Mouse (Mus musculus) limb, embryonic 12.5 days (tissue): Measurements from ENCODE around the gene L3mbtl3. TPM values are rescaled to one million over a fixed set of nuclear protein-coding genes. Genes with fewer than 3 reads are reported as not detected.

ENCODE experiments used
- ATAC-seq: fragments of 200-750 bp; cut with Nextera tagmentation; 2 replicates; pipeline ENCODE4 v1.8.0; 2017; ENCODE audit warnings: low read depth, moderate TSS enrichment; ENCODE audit not compliant: insufficient number of reproducible peaks, insufficient read depth, low FRiP score, low TSS enrichment
- H3K27ac ChIP-seq: fragments of 300-500 bp; sonication (generic); 2 replicates; pipeline ENCODE4 v1.5.1; 2016; ENCODE audit warnings: mild to moderate bottlenecking, moderate library complexity
- H3K27me3 ChIP-seq: fragments of 300-500 bp; sonication (generic); 2 replicates; pipeline ENCODE4 v1.6.1; 2016; ENCODE audit warnings: mild to moderate bottlenecking, moderate library complexity
- H3K36me3 ChIP-seq: fragments of 300-500 bp; sonication (generic); 2 replicates; pipeline ENCODE4 v1.6.1; 2016; ENCODE audit warnings: mild to moderate bottlenecking, moderate library complexity
- H3K4me1 ChIP-seq: fragments of 300-500 bp; sonication (generic); replicated peaks from 2 replicates; pipeline ENCODE4 v1.6.1; 2016
- H3K4me2 ChIP-seq: fragments of 300-500 bp; sonication (generic); 2 replicates; pipeline ENCODE4 v1.6.1; 2016; ENCODE audit warnings: mild to moderate bottlenecking, moderate library complexity
- H3K4me3 ChIP-seq: fragments of 300-500 bp; sonication (generic); replicated peaks from 2 replicates; pipeline ENCODE4 v1.5.1; 2016; ENCODE audit warnings: mild to moderate bottlenecking
- H3K9ac ChIP-seq: fragments of 300-500 bp; sonication (generic); replicated peaks from 2 replicates; pipeline ENCODE4 v1.6.1; 2016; ENCODE audit warnings: mild to moderate bottlenecking, moderate library complexity
- H3K9me3 ChIP-seq: fragments of 300-500 bp; sonication (generic); 2 replicates; pipeline ENCODE4 v1.6.1; 2016; ENCODE audit warnings: mild to moderate bottlenecking, moderate library complexity
- WGBS: fragments of 180-500 bp; shearing (Covaris S2); methylation state at CpG from one replicate; pipeline ENCODE4 v1.1.7; 2016; 5-methylcytosine and 5-hydroxymethylcytosine counted together
- polyA plus RNA-seq: library from polyadenylated mRNA; unstranded; fragments of >200 nt; fragmentation: Nextera tagmentation; extraction: Ambion mirVana; gene quantifications from 2 replicates; pipeline ENCODE4 v1.2.1, GENCODE M21; 2016

L3mbtl3 gene
- polyA plus RNA-seq, 1 experiment from 2014 or later: 38.3 TPM

DNA sequence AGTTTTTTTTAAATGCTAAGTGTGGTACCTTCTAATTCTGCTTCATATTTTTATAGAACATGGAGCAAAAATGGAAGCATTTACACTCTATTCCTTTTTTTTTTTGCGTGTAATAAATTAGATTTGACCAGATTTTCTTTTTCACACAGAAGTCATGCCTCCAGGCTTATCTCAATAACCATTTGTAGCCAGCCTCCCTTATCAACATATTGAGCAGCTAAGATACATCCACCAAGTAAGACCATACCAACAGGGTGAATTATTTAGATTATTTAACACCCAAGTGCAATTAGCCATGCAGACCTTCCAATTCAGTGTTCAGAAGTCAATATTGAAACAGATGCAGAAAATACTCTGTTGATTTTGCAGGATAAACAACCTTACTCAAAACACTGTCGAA lies 10.8 kb downstream of the L3mbtl3 start:
- no peak overlapping the region for H3K4me3 ChIP-seq

DNA sequence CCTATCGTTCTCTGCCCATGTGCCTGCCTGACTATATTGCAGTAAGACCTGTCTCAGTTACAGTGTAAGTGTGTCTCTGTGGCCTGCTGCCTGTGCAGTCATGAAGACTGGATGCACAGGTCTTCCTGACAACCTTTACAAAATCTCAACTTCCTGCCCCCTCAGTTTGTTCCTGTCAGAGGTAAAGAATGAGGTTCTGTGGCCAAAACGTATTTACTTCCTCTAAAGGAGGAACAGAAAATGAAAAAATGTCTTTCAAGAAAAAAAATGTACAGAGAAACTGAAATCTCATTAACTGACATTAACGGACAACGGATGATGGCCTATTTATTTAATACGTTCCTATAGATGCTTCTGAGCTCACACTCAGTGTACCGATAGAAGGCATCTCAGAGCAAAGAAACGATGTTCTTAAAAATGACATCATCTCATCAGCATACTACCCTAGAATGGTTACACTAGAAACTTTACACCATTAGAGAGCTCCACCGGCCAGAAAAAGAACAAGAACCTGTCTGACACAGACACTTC lies 11.4 kb downstream of the L3mbtl3 start:
- WGBS: 79% methylated on average over 8 of the region's 8 CpGs
- Histone ChIP-seq H3K9me3 (no peaks in the 10 kb centered on the region), H3K27me3 (no peaks in the 10 kb centered on the region), H3K4me2 (no peak overlapping the region), H3K4me1 (no peaks in the 10 kb centered on the region), H3K4me3 (no peak overlapping the region), H3K36me3 (peaks cover 30% of the 10 kb centered on the region), H3K27ac (no peak overlapping the region), H3K9ac (no peak overlapping the region)
- ATAC-seq: no peak

More for the DNA sequence above, 10.8 kb downstream of the L3mbtl3 start:
- no peaks in the 10 kb centered on the region for H3K9me3 ChIP-seq
- no peak overlapping the region for H3K27ac ChIP-seq
- H3K4me2 ChIP-seq: no peak overlapping the region
- H3K9ac ChIP-seq: no peak overlapping the region
- H3K36me3 ChIP-seq: peaks cover 35% of the 10 kb centered on the region
- H3K27me3 ChIP-seq: no peaks in the 10 kb centered on the region
- no peak for ATAC-seq
- no peaks in the 10 kb centered on the region for H3K4me1 ChIP-seq
- WGBS: 90% methylated on average over 2 of the region's 2 CpGs

DNA sequence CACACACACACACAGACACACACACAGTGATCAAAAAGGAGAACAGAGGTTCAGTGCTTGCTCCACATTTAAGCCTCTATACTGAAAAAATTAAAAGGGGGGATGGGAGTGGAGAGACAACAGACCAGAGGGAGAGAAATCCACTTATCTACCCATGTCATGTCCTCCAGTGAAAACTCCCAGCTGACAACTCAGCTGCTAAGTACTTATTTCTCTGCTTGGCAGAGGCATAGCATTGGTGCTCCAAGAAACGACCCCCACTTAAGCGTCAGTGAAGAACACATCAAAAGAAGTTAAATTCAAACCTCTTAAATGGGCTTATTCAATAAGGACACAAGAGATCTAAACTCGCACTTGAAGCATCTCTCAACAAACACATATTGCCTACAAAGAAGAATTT lies 12.2 kb downstream of the L3mbtl3 start:
- no peak for ATAC-seq
- 59% methylated on average over 3 of the region's 3 CpGs for WGBS
- Histone ChIP-seq H3K36me3 (peaks cover 28% of the 10 kb centered on the region), H3K27ac (no peak overlapping the region), H3K27me3 (no peaks in the 10 kb centered on the region), H3K9me3 (no peaks in the 10 kb centered on the region), H3K9ac (no peak overlapping the region), H3K4me2 (no peak overlapping the region), H3K4me3 (no peak overlapping the region), H3K4me1 (no peaks in the 10 kb centered on the region)

DNA sequence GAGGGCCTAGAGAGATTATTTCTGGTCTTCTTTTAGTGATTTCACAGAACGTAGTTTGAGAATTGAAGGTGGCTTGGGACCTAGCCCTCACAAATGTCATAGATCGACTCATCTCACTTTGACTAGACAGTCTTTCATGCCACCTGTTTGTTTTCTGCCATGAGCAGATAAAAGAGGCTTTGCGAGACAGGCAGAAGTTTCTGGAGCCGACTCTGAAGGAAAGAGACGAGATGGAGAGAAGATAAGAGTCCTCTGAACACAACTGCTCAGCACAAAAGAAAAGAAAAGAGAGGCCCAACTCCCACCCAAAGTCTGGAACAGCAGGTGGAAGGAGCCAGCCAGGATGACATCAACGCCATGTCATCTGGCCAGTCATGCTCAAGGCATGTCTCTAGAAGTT lies 17.0 kb downstream of the L3mbtl3 start:
- Histone ChIP-seq H3K4me1 (no peaks in the 10 kb centered on the region), H3K27ac (no peak overlapping the region), H3K9me3 (no peaks in the 10 kb centered on the region), H3K27me3 (no peaks in the 10 kb centered on the region), H3K4me2 (no peak overlapping the region), H3K36me3 (peaks cover 22% of the 10 kb centered on the region; the same call in 1 of the 2 replicates), H3K4me3 (no peak overlapping the region), H3K9ac (no peak overlapping the region)
- no peak for ATAC-seq
- WGBS: 90% methylated on average over 6 of the region's 6 CpGs

DNA sequence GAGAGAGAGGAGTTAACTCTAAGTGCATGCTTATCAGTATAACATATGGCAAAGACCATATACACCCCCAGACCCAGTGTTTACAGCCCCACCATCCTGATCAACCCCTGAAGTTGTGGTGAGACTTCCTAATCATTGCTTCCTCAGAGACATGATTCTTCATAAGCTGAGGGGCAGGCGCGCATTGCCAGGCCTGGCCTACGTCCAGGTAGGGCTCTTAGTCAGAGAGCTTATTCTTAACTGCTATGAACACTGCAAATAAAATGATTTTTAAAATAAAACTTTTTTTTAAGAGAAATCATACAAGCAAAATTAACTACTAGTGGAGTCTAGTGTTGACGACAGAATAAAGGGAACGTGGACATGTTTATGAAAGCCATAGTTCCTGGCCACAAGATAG lies 17.5 kb downstream of the L3mbtl3 start:
- no peak for ATAC-seq
- Histone ChIP-seq H3K9ac (no peak overlapping the region), H3K4me2 (no peak overlapping the region), H3K9me3 (no peaks in the 10 kb centered on the region), H3K4me1 (no peaks in the 10 kb centered on the region), H3K27ac (no peak overlapping the region), H3K27me3 (no peaks in the 10 kb centered on the region), H3K36me3 (peaks cover 22% of the 10 kb centered on the region; the same call in 1 of the 2 replicates), H3K4me3 (no peak overlapping the region)
- 94% methylated on average over 5 of the region's 5 CpGs for WGBS

DNA sequence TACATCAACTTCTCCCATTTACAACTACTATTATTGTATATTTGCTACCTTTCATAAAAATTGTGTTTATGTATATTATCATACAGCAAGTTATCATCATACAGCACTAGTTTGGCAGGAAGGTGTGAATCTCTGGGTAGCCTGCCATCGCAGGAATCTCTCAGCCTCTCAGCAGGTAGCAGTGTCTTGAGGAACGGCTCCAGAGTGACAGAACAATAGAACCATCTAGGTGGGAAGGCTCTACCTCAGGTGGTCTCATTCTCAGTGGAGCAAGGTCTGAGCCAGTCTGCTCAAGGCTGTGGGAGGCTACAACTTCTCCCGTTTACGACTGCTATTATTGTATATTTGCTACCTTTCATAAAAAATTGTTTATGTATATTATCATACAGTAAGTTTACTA lies 22.0 kb downstream of the L3mbtl3 start:
- Histone ChIP-seq H3K27me3 (no peaks in the 10 kb centered on the region), H3K4me3 (no peak overlapping the region), H3K9ac (no peak overlapping the region), H3K9me3 (no peaks in the 10 kb centered on the region), H3K36me3 (peaks cover 43% of the 10 kb centered on the region), H3K27ac (no peak overlapping the region), H3K4me2 (no peak overlapping the region), H3K4me1 (0 out of 2 replicates have a peak, but pooled peaks cover 4% of the 10 kb centered on the region)
- ATAC-seq: no peak
- WGBS: 72% methylated on average over 4 of the region's 4 CpGs

DNA sequence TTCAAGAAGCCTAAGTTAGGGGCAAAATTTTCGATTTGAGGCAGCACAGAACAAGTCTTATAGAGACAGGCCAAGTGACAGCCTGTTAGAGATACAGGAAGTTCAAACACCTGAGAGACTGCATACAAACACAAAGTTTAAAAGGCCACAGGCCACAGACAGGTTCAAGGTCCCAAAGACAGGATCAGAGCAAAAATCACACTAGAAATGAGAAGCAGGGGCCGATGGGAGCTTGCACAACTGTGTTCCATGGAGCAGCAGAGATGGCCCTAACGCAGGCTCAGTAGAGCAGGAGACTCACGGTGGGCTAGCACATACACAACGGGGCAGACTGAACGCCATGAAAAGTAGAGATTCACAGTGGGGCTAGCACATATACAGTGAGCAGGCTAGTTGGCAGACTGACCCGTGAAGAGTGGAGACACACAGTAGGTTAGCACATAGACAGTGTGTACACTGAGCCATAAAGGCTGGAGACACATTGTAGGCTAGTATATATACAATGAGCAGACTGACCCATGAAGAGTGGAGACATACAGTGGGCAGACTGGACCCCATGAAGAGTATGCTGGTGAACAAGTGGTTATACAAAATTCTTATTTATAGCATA lies 24.5 kb downstream of the L3mbtl3 start:
- Histone ChIP-seq H3K36me3 (peaks cover 54% of the 10 kb centered on the region), H3K9me3 (no peaks in the 10 kb centered on the region), H3K4me1 (0 out of 2 replicates have a peak, but pooled peaks cover 4% of the 10 kb centered on the region), H3K4me2 (no peak overlapping the region), H3K4me3 (no peak overlapping the region), H3K27ac (no peak overlapping the region), H3K9ac (no peak overlapping the region), H3K27me3 (no peaks in the 10 kb centered on the region)
- WGBS: 92% methylated on average over 7 of the region's 7 CpGs
- ATAC-seq: no peak

DNA sequence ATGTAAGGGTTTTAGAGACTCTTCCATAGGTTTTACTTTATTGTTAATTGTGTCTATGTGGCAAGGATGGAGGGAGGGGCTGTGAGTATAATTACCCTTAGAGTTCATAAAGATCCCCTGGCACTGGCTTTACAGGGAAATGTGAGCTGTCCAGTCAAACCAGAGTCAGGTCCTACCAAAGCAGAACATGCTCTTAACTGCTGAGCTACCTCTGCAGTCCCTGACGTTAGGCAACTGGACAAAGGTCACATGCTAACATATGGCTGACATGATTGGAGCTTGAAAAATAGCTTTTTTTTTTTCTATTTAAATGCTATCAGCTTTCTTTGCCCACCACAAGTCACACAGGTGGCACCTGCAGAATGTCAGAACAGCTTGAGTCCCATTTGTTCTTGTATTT lies 25.6 kb downstream of the L3mbtl3 start:
- no peak overlapping the region for H3K27ac ChIP-seq
- WGBS: 31% methylated on average over 1 of the region's 1 CpGs
- ATAC-seq: no peak
- no peaks in the 10 kb centered on the region for H3K9me3 ChIP-seq
- H3K36me3 ChIP-seq: peaks cover 49% of the 10 kb centered on the region
- H3K4me3 ChIP-seq: no peak overlapping the region
- H3K9ac ChIP-seq: no peak overlapping the region
- H3K4me1 ChIP-seq: 0 out of 2 replicates have a peak, but pooled peaks cover 4% of the 10 kb centered on the region
- H3K27me3 ChIP-seq: no peaks in the 10 kb centered on the region
- no peak overlapping the region for H3K4me2 ChIP-seq

DNA sequence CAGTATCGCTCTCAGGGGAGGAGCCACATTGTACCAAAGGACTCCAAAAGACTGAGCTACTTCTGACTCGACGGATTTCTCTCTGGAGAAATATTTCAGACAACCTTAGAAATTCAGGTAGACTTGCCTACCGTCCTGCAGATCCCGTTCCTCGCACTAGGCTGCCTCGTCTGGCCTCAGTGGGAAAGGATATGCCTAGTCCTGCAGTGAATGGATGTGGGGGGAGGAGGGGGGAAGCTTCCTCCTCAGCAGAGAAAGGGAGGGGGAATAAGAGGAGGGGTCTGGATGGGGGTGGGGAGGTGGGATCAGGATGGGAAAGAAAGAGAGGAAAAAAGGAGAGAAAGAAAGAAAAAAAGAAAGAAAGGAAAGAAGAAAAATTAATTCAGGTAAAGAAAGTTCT lies 28.2 kb downstream of the L3mbtl3 start:
- ATAC-seq: no peak
- Histone ChIP-seq H3K27me3 (no peaks in the 10 kb centered on the region), H3K4me3 (no peak overlapping the region), H3K27ac (no peak overlapping the region), H3K9me3 (no peaks in the 10 kb centered on the region), H3K9ac (no peak overlapping the region), H3K4me1 (0 out of 2 replicates have a peak, but pooled peaks cover 4% of the 10 kb centered on the region), H3K36me3 (peaks cover 70% of the 10 kb centered on the region), H3K4me2 (no peak overlapping the region)
- WGBS: 43% methylated on average over 7 of the region's 7 CpGs

DNA sequence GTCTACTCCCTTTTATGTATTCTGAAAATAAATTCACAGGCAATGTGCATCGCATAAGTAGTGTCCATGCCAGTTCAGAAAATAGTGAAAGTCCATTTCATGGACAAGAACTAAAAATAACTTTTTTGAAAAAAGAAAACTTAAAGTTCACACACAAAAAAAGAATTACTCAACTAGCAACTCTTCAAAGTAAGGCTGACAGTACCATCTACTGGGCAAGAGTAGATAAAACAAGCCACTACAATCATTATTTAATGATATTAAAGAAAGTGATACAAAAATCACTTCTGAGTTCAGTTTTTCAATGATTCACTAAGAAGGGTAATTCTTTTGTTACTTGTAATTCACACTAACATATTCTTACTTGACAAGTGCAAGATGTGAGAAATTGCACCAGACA lies 29.9 kb downstream of the L3mbtl3 start:
- Histone ChIP-seq H3K27me3 (no peaks in the 10 kb centered on the region), H3K4me3 (no peak overlapping the region), H3K9me3 (no peaks in the 10 kb centered on the region), H3K9ac (no peak overlapping the region), H3K36me3 (peaks cover 67% of the 10 kb centered on the region), H3K4me1 (0 out of 2 replicates have a peak, but pooled peaks cover under 1% of the 10 kb centered on the region), H3K27ac (no peak overlapping the region), H3K4me2 (no peak overlapping the region)
- WGBS: 89% methylated on average over 1 of the region's 1 CpGs
- ATAC-seq: no peak

DNA sequence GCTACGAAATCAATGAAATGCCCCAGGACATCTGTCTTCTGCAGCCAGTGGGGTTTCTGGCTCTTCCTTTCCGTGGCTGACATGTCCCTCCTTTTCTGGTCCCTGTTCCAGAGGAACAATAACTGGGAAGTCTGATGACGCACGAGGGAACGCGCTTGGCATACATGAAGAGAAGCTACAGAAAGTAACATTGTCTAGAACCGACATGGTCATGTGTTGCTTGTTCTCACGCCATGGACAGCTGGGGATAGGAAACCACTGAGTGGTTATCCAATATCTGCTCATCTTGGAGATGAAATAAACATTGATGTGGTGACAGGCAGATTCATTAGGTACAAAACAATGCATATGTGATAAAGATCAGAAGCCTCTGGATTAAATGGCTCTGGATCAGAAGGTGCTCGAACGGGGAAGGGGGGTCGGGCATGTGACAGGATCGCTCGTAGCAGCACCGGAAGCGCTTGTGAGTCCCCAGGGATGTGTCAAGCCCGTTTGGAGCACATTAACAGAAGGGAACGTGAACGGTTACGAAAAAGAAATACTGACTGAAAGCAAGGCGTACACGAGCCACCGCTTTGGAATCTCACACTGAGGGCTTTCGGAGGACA lies 37.8 kb downstream of the L3mbtl3 start:
- no peak overlapping the region for H3K27ac ChIP-seq
- no peaks in the 10 kb centered on the region for H3K27me3 ChIP-seq
- H3K9ac ChIP-seq: no peak overlapping the region
- H3K9me3 ChIP-seq: no peaks in the 10 kb centered on the region
- no peak overlapping the region for H3K4me3 ChIP-seq
- no peak overlapping the region for H3K4me2 ChIP-seq
- no peak for ATAC-seq
- WGBS: 80% methylated on average over 23 of the region's 23 CpGs
- H3K4me1 ChIP-seq: peaks cover 4% of the 10 kb centered on the region; the same call in 1 of the 2 replicates
- peaks cover 93% of the 10 kb centered on the region for H3K36me3 ChIP-seq
